Mouse (Mus musculus): ENCODE data around the gene Parp2. TPM values are rescaled to one million over a fixed set of nuclear protein-coding genes. Genes with fewer than 3 reads are reported as not detected.
"Not testable (repeated sequence)": the region's sequence is repeated elsewhere in the genome, so short reads cannot be mapped to it uniquely, and the experiment has no call there.

The Parp2 gene
- polyA plus RNA-seq, 1 experiment, result 64.0 TPM

GRCm38 (mm10) chr14:50829878-50830277 lies 22.2 kb downstream of the Parp2 start:
- DNase-seq (ENCODE audit: low spot score), result no peak

GRCm38 (mm10) chr14:50833964-50834363 lies 26.3 kb downstream of the Parp2 start:
- no peak for DNase-seq (ENCODE audit: low spot score)

GRCm38 (mm10) chr14:50834435-50834834 lies 26.8 kb downstream of the Parp2 start:
- DNase-seq (ENCODE audit: low spot score), result no peak

- no peak for DNase-seq (ENCODE audit: low spot score)
Measured at GRCm38 (mm10) chr14:50837236-50837635, 29.6 kb downstream of the Parp2 start.

DNA sequence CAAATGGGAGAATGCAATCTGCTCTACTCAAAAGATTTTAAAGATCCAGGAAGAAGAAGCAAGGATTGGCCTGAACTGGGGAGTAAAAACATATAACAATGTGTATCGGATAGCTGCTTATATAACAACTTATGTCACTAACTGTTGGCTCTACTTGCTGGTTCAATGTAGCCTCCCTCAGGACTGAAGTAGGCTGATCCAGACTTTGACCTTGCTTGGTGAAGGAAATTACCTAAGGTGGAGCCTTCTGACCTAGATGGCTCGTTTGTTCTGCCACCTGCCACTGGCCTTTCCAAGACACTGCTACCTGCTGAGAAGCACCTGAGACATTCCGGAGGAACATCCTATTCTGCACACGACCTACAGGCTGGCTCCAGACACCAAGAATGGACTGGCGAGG lies 48.1 kb downstream of the Parp2 start:
- no peak for DNase-seq (ENCODE audit: low spot score)

DNA sequence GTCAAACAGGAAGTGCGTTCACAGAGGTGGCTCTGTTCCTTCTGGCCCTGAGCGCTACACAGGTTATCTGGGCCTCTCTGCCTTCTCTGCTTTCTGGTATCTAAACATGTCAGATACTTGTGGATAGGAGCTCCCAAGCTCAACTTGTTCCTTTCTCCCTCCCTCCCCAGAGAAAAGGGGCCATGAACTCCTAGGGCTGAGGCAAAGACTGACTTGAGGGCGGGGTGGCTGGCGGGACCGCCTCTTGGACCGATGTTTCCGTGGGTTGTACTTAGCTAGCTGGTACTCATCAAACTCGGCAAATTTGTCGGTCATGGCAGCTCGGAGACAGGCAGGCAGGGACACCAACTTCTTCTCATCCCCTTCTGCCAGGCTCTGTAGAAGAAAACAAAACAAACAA lies 55.0 kb downstream of the Parp2 start:
- DNase-seq (ENCODE audit: low spot score), result no peak

- not testable (repeated sequence) for DNase-seq (ENCODE audit: low spot score)
Measured at GRCm38 (mm10) chr14:50865005-50865404, 57.4 kb downstream of the Parp2 start.

DNA sequence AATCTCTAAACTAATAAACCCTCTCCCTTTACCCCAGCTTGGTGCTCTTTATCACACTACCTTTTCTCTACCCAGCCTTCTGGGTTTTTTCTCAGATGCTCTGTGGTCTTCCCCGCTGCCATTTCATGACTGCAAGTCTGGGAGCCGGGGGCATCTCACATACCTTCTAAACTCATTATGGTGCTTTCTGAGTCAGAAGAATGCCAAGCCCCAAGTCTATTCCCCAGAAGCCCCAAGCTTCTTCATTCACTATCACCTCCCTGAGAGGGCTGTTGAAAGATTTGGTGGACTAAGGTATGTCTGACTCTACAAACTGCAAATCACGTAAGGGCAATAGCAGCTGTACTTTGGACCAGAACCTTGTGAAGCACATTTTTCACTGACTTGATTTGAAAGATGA lies 59.3 kb downstream of the Parp2 start:
- DNase-seq (ENCODE audit: low spot score), result no peak

DNA sequence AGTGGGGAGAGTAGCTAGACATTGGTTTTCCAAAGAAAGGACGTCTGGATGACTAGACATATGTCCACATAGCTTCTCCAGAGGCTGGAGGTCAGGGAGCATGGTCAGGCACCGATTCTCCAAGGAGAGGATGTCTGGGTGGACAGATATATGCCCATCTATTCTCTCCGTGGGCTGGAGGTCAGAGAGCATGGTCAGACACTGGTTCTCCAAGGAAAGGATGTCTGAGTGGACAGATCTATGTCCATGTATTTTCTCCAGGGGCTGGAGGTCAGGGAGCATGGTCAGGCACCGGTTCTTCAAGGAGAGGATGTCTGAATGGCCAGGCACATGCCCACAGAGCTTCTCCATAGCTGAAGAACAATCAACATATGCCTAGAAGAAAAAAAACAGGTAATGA lies 60.6 kb downstream of the Parp2 start:
- no peak for DNase-seq (ENCODE audit: low spot score)

DNA sequence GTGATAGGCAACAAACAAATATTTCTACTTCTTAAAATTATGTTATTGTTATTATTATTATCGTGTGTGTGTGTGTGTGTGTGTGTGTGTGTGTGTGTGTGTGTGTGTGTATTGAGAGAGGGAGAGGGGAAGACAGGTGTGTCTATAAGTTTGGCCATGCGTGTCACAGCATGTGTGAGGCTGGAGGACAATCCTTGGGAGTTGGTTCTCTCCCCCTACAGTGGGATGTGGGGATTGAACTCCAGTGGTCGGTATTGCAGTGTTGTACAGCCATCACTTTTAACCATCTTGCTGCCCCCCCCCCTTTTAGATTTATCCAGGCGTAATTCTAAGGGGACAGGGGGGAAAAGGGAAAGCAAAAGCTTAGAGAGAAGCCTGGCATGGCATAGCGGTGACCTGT lies 61.0 kb downstream of the Parp2 start:
- DNase-seq (ENCODE audit: low spot score), result no peak

- peak; percentile 73 for DNase-seq (ENCODE audit: low spot score)
Measured at GRCm38 (mm10) chr14:50869889-50870804, 62.5 kb downstream of the Parp2 start, which contains the start of gene Tep1. Gene Tep1 (minus strand): TSS chr14:50870560.

DNA sequence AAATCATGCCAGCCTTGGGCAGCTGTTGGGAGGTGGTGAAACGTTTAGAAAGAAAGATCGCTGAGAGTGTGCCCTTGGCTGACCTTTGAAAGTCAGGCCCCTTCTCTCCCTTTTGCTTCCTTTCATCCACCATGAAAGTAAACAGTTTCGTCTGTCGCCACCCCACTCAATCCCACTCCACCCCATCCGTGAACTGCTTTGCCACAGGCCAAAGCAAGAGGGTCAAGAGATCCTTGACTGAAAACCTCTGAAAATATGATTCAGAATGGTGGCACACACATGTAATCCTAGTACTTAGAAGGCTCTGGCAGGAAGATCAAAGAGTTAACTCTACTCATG lies 63.1 kb downstream of the Parp2 start:
- no peak for DNase-seq (ENCODE audit: low spot score)

Other genes with a start within 250 kb of the Parp2 start
- not detected in 2 replicates for gene Olfr744, start 193.0 kb upstream of the Parp2 start, polyA plus RNA-seq (2012; rRNA removed)
- not detected in 2 replicates for gene Olfr745, start 168.5 kb upstream of the Parp2 start, polyA plus RNA-seq (2012; rRNA removed)
- gene Olfr746, start 160.8 kb upstream of the Parp2 start, polyA plus RNA-seq (2012; rRNA removed), result not detected in 2 replicates
- not detected in 2 replicates for gene Olfr747, start 114.6 kb upstream of the Parp2 start, polyA plus RNA-seq (2012; rRNA removed)
- gene Olfr748, start 100.5 kb upstream of the Parp2 start, polyA plus RNA-seq (2012; rRNA removed), result not detected in 2 replicates
- gene Olfr749, start 62.7 kb upstream of the Parp2 start, polyA plus RNA-seq (2012; rRNA removed), result not detected in 2 replicates
- gene Ttc5, start 22.3 kb upstream of the Parp2 start, polyA plus RNA-seq (2012; rRNA removed), result 46.3 and 58.6 TPM in 2 replicates
- gene Ccnb1ip1, start 109 bp upstream of the Parp2 start, polyA plus RNA-seq (2012; rRNA removed), result not detected in 2 replicates
- gene Tep1, start 62.7 kb downstream of the Parp2 start, polyA plus RNA-seq (2012; rRNA removed), result 25.3 and 29.5 TPM in 2 replicates
- gene Klhl33, start 89.7 kb downstream of the Parp2 start, polyA plus RNA-seq (2012; rRNA removed), result 1.7 and 2.5 TPM in 2 replicates
- gene Osgep, start 117.1 kb downstream of the Parp2 start, polyA plus RNA-seq (2012; rRNA removed), result 75.6 and 84.0 TPM in 2 replicates
- gene Apex1, start 117.1 kb downstream of the Parp2 start, polyA plus RNA-seq (2012; rRNA removed), result 56.6 and 59.1 TPM in 2 replicates
- gene Pip4p1, start 123.0 kb downstream of the Parp2 start, polyA plus RNA-seq (2012; rRNA removed), result 79.4 and 104 TPM in 2 replicates
- 49.9 and 64.9 TPM in 2 replicates for gene Pnp, start 123.2 kb downstream of the Parp2 start, polyA plus RNA-seq (2012; rRNA removed)
- gene Gm49342, start 136.7 kb downstream of the Parp2 start, polyA plus RNA-seq (2012; rRNA removed), result 45.7 and 54.1 TPM in 2 replicates
- 2.6 and 3.7 TPM in 2 replicates for gene Pnp2, start 148.2 kb downstream of the Parp2 start, polyA plus RNA-seq (2012; rRNA removed)
- 0.28 and 0.41 TPM in 2 replicates for gene Rnase10, start 199.9 kb downstream of the Parp2 start, polyA plus RNA-seq (2012; rRNA removed)
- gene Rnase9, start 234.0 kb downstream of the Parp2 start, polyA plus RNA-seq (2012; rRNA removed), result not detected in 2 replicates
- gene Rnase11, start 242.3 kb downstream of the Parp2 start, polyA plus RNA-seq (2012; rRNA removed), result not detected in 2 replicates
- gene Rnase12, start 249.8 kb downstream of the Parp2 start, polyA plus RNA-seq (2012; rRNA removed), result 0.32 TPM in 1 of 2 replicates, not detected in the other